Mouse (Mus musculus) myocyte (in vitro differentiated cells): Measurements from ENCODE around the gene Il9r. TPM values are rescaled to one million over a fixed set of nuclear protein-coding genes. Genes with fewer than 3 reads are reported as not detected.

Experiments used
- H3K27me3 ChIP-seq: one replicate; pipeline ENCODE4 v1.6.1; 2011; ENCODE audit not compliant: control insufficient read depth, insufficient read depth, insufficient read length
- H3K36me3 ChIP-seq: one replicate; pipeline ENCODE4 v1.6.1; 2011; ENCODE audit not compliant: control insufficient read depth, insufficient read depth
- H3K4me2 ChIP-seq: one replicate; pipeline ENCODE4 v1.6.1; 2011; ENCODE audit warnings: low read depth, control low read depth
- H3K4me3 ChIP-seq: one replicate; pipeline ENCODE4 v1.5.1; 2011; ENCODE audit warnings: mild to moderate bottlenecking, control low read depth, moderate library complexity
- H3K79me2 ChIP-seq: one replicate; pipeline ENCODE4 v1.6.1; 2011; ENCODE audit not compliant: control insufficient read depth, insufficient read depth
- H3ac ChIP-seq: one replicate; pipeline ENCODE4 v1.6.1; 2011; ENCODE audit not compliant: control insufficient read depth, insufficient read length
- CEBPB ChIP-seq: IDR thresholded peaks from 2 replicates; pipeline ENCODE4 v1.6.1; 2011; ENCODE audit warnings: mild to moderate bottlenecking, moderate library complexity; ENCODE audit not compliant: poor library complexity, insufficient read depth, severe bottlenecking
- E2F4 ChIP-seq: IDR thresholded peaks from one replicate; pipeline ENCODE4 v1.6.1; 2011; ENCODE audit warnings: mild to moderate bottlenecking, control low read depth, moderate library complexity; ENCODE audit not compliant: insufficient read depth
- MAX ChIP-seq: IDR thresholded peaks from one replicate; pipeline ENCODE4 v1.6.1; 2011; ENCODE audit warnings: low read depth, mild to moderate bottlenecking, control low read depth
- MYOD1 ChIP-seq, 3 experiments: IDR thresholded peaks; one replicate each; pipeline ENCODE4 v1.6.1; 2011; ENCODE audit warnings: control low read depth in 2 of 3, low read depth in 2 of 3, mild to moderate bottlenecking in 2 of 3, moderate library complexity in 1 of 3; ENCODE audit not compliant: insufficient read length in 2 of 3, control insufficient read depth in 1 of 3
- MYOG ChIP-seq, 3 experiments: IDR thresholded peaks; one replicate each; pipeline ENCODE4 v1.6.1; 2011; ENCODE audit warnings: control low read depth in 2 of 3, low read depth in 2 of 3, mild to moderate bottlenecking in 2 of 3; ENCODE audit not compliant: insufficient read length in 2 of 3, control insufficient read depth in 1 of 3, insufficient read depth in 1 of 3
- POLR2A ChIP-seq: IDR thresholded peaks from one replicate; pipeline ENCODE4 v1.6.1; 2011; ENCODE audit warnings: low read depth, mild to moderate bottlenecking, control low read depth, moderate library complexity; ENCODE audit not compliant: insufficient read length
- POLR2AphosphoS2 ChIP-seq: IDR thresholded peaks from one replicate; pipeline ENCODE4 v1.6.1; 2011; ENCODE audit warnings: low read depth, control low read depth; ENCODE audit not compliant: insufficient read length
- REST ChIP-seq: IDR thresholded peaks from one replicate; pipeline ENCODE4 v1.6.1; 2011; ENCODE audit warnings: mild to moderate bottlenecking, control low read depth, moderate library complexity; ENCODE audit not compliant: insufficient read depth, insufficient read length
- SRF ChIP-seq: IDR thresholded peaks from one replicate; pipeline ENCODE4 v1.6.1; 2011; ENCODE audit warnings: low read depth; ENCODE audit not compliant: control insufficient read depth, insufficient read length
- TCF12 ChIP-seq: IDR thresholded peaks from one replicate; pipeline ENCODE4 v1.6.1; 2011; ENCODE audit warnings: mild to moderate bottlenecking, control low read depth; ENCODE audit not compliant: poor library complexity, insufficient read depth, severe bottlenecking
- TCF3 ChIP-seq: IDR thresholded peaks from one replicate; pipeline ENCODE4 v1.6.1; 2011; ENCODE audit warnings: low read depth, control low read depth; ENCODE audit not compliant: insufficient read length
- USF1 ChIP-seq: IDR thresholded peaks from one replicate; pipeline ENCODE4 v1.6.1; 2011; ENCODE audit warnings: low read depth, mild to moderate bottlenecking, control low read depth, moderate library complexity
- polyA plus RNA-seq: library from polyadenylated mRNA; unstranded; fragments of >200 nt; fragmentation: generic; extraction: Trizol; gene quantifications from one replicate; pipeline ENCODE4 v1.2.1, GENCODE M21; 2012; ENCODE audit warnings: missing spikeins

Il9r gene
- polyA plus RNA-seq, 1 experiment, result 0.01 TPM

DNA sequence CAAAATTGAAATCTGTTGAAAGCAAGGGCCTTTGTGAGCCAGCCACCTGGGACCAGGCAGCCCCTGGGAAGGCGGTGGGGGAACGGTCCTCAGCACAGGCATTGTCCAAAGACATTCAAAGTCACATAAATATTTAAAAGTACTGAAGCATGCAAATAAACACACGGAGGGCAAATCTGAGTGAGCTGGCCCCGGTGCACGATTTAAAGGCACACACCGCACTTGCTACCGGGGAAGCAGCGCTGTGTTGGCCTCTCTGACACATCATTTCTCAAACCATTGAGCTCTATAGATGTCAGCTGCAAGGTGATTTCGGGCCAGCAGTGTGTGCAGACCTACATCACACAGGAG lies 61.5 kb downstream of the Il9r start:
- no peaks in the 10 kb centered on the region for H3K79me2 ChIP-seq
- no peak overlapping the region for H3K4me2 ChIP-seq
- no peak for TF ChIP-seq MYOD1 (IDR thresholded peaks at IDR 0.05; ENCODE audit: control insufficient read depth in 1 of 3, insufficient read length in 2 of 3, low read depth in 2 of 3)
- no peak for TF ChIP-seq CEBPB
- TF ChIP-seq POLR2AphosphoS2, result no peak
- no peak for TF ChIP-seq TCF12
- TF ChIP-seq USF1, result no peak
- TF ChIP-seq MYOG (IDR thresholded peaks at IDR 0.05; ENCODE audit: control insufficient read depth in 1 of 3, insufficient read depth in 1 of 3, insufficient read length in 2 of 3, low read depth in 2 of 3), result no peak
- no peak for TF ChIP-seq MAX
- no peak for TF ChIP-seq POLR2A
- no peak for TF ChIP-seq REST
- TF ChIP-seq SRF, result no peak
- TF ChIP-seq TCF3, result no peak
- no peak for TF ChIP-seq E2F4
- no peak overlapping the region for H3K4me3 ChIP-seq
- no peaks in the 10 kb centered on the region for H3K36me3 ChIP-seq
- H3K27me3 ChIP-seq, result peaks cover 5% of the 10 kb centered on the region
- H3ac ChIP-seq, result no peak overlapping the region

DNA sequence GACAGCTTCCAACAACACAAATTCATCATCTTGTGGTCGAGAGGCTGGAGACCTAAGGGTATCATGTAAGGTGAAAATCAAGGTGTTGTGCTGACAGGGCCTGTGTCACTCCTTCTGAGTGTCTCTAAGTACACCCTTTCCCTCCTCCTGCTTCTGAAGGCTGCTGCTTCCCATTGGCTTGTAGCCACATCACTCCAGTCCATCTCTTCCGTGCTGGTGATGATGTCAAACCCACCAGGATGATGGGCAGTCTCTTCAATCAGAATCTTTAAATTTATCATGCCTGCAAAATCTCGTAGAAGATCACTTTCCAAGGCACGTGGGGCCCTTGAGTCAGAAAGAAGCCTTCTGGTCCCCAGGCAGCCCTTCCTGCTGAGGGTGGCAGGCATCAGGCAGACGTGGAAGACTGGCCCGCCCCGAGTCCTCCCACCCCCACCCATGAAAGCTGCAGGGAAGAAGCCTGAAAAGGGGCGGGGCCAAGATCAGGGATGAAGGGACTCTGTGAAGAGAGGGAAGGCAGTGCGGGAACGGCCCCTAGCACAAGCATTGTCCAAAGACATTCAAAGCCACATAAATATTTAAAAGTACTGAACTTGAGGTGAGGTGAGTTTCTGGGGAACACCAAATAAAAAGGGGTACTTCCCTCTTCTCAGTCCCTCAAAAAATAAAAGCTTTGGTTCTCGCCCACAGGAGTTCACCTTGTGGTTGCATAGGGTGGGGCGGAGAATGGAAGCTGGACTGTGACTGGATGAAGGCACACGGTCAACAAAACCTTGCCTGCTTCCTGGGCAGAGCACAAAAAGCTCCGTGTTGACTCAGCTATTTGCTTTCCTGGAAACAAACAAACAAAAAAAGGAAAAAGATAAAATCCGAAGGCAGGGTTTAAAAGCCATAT lies 62.1 kb downstream of the Il9r start:
- no peaks in the 10 kb centered on the region for H3K36me3 ChIP-seq
- no peak for TF ChIP-seq REST
- TF ChIP-seq USF1, result no peak
- H3K4me3 ChIP-seq, result no peak overlapping the region
- H3K79me2 ChIP-seq, result no peaks in the 10 kb centered on the region
- H3K27me3 ChIP-seq, result peaks cover 5% of the 10 kb centered on the region
- no peak overlapping the region for H3K4me2 ChIP-seq
- H3ac ChIP-seq, result no peak overlapping the region

Other genes with a start within 250 kb of the Il9r start
- not detected for gene 4930524B15Rik, start 234.7 kb downstream of the Il9r start, polyA plus RNA-seq
- 0.18 TPM for gene Nsg2, start 199.8 kb downstream of the Il9r start, polyA plus RNA-seq
- 58.3 TPM for gene Snrnp25, start 5.1 kb upstream of the Il9r start, polyA plus RNA-seq
- 73.3 TPM for gene Rhbdf1, start 22.0 kb upstream of the Il9r start, polyA plus RNA-seq
- 23.8 TPM for gene Mpg, start 26.2 kb upstream of the Il9r start, polyA plus RNA-seq
- 57.4 TPM for gene Nprl3, start 67.4 kb upstream of the Il9r start, polyA plus RNA-seq
- gene Hba-x, start 76.1 kb upstream of the Il9r start, polyA plus RNA-seq, result not detected
- 12.3 TPM for gene Hba-a1, start 83.2 kb upstream of the Il9r start, polyA plus RNA-seq
- gene Hbq1b, start 86.7 kb upstream of the Il9r start, polyA plus RNA-seq, result 0.16 TPM
- gene Hba-a2, start 96.2 kb upstream of the Il9r start, polyA plus RNA-seq, result not detected
- gene Hbq1a, start 99.8 kb upstream of the Il9r start, polyA plus RNA-seq, result 0.24 TPM
- 22.3 TPM for gene Sh3pxd2b, start 147.5 kb upstream of the Il9r start, polyA plus RNA-seq